Mouse (Mus musculus) lung, postnatal 0 days (tissue): Measurements from ENCODE around the gene Laptm4a. TPM values are rescaled to one million over a fixed set of nuclear protein-coding genes. Genes with fewer than 3 reads are reported as not detected.

Experiments used
- ATAC-seq: fragments of 200-750 bp; cut with Nextera tagmentation; 2 replicates; pipeline ENCODE4 v1.8.0; 2017; ENCODE audit warnings: moderate library complexity
- DNase-seq: peaks from one replicate; pipeline ENCODE4 v3.0.0-alpha.2; 2016; ENCODE audit warnings: low spot score
- H3K27ac ChIP-seq: fragments of 300-500 bp; sonication (generic); 2 replicates; pipeline ENCODE4 v1.5.1; 2014; ENCODE audit warnings: antibody characterized with exemption, mild to moderate bottlenecking, low read length, mixed read lengths
- H3K27me3 ChIP-seq: fragments of 300-500 bp; sonication (generic); replicated peaks from 2 replicates; pipeline ENCODE4 v1.6.1; 2014; ENCODE audit warnings: low read length, mixed read lengths; ENCODE audit not compliant: insufficient read depth
- H3K36me3 ChIP-seq: fragments of 300-500 bp; sonication (generic); 2 replicates; pipeline ENCODE4 v1.6.1; 2014; ENCODE audit warnings: low read length, mixed read lengths; ENCODE audit not compliant: insufficient read depth
- H3K4me1 ChIP-seq: fragments of 300-500 bp; sonication (generic); 2 replicates; pipeline ENCODE4 v1.6.1; 2014; ENCODE audit warnings: antibody characterized with exemption, low read depth, low read length, mixed read lengths; ENCODE audit not compliant: insufficient read depth
- H3K4me2 ChIP-seq: fragments of 300-500 bp; sonication (generic); replicated peaks from 2 replicates; pipeline ENCODE4 v1.6.1; 2014; ENCODE audit warnings: low read depth, mild to moderate bottlenecking, low read length, moderate library complexity, mixed read lengths
- H3K4me3 ChIP-seq: fragments of 300-500 bp; sonication (generic); 2 replicates; pipeline ENCODE4 v1.5.1; 2014; ENCODE audit warnings: low read depth, low read length
- H3K9ac ChIP-seq: fragments of 300-500 bp; sonication (generic); replicated peaks from 2 replicates; pipeline ENCODE4 v1.6.1; 2014; ENCODE audit warnings: low read depth, mild to moderate bottlenecking
- H3K9me3 ChIP-seq: fragments of 300-500 bp; sonication (generic); 2 replicates; pipeline ENCODE4 v1.6.1; 2016; ENCODE audit warnings: low read length, mixed read lengths
- CTCF ChIP-seq: IDR thresholded peaks from 2 replicates; pipeline ENCODE4 v1.5.1; 2016; ENCODE audit warnings: antibody characterized with exemption, mild to moderate bottlenecking
- EP300 ChIP-seq: IDR thresholded peaks from 2 replicates; pipeline ENCODE4 v1.6.1; 2016; ENCODE audit warnings: antibody characterized with exemption, mild to moderate bottlenecking, control low read depth
- WGBS: fragments of 180-500 bp; shearing (Covaris S2); extraction: QIAGEN DNeasy Blood & Tissue Kit; methylation state at CpG from one replicate; pipeline ENCODE4 v1.1.7; 2014; 5-methylcytosine and 5-hydroxymethylcytosine counted together
- polyA plus RNA-seq: library from polyadenylated mRNA; unstranded; fragments of >200 nt; fragmentation: Nextera tagmentation; extraction: Ambion mirVana; gene quantifications from 2 replicates; pipeline ENCODE4 v1.2.1, GENCODE M21; 2015

Laptm4a gene
- polyA plus RNA-seq, 1 experiment from 2014 or later, result 467 TPM

GRCm38 (mm10) chr12:8941131-8941615 is 19.7 kb downstream of the Laptm4a start:
- Histone ChIP-seq H3K4me1 (no peaks in the 10 kb centered on the region), H3K9ac (no peak overlapping the region), H3K4me3 (no peak overlapping the region), H3K27ac (no peak overlapping the region), H3K27me3 (no peaks in the 10 kb centered on the region), H3K9me3 (no peaks in the 10 kb centered on the region), H3K36me3 (peaks cover 9% of the 10 kb centered on the region), H3K4me2 (no peak overlapping the region)
- WGBS, result 67% methylated on average over 4 of the region's 4 CpGs
- no peak for ATAC-seq
- TF ChIP-seq EP300 (no peak), CTCF (no peak)
- DNase-seq, result no peak

- Histone ChIP-seq H3K27me3 (no peaks in the 10 kb centered on the region), H3K27ac (no peak overlapping the region), H3K4me1 (no peaks in the 10 kb centered on the region), H3K9me3 (no peaks in the 10 kb centered on the region), H3K4me2 (no peak overlapping the region), H3K4me3 (no peak overlapping the region), H3K36me3 (peaks cover 4% of the 10 kb centered on the region), H3K9ac (no peak overlapping the region)
- no peak for TF ChIP-seq CTCF
- TF ChIP-seq EP300, result no peak
- 45% methylated on average over 4 of the region's 4 CpGs for WGBS
- DNase-seq (no peak), ATAC-seq (no peak)
These were observed 20.4 kb downstream of the Laptm4a start for GRCm38 (mm10) chr12:8941699-8942392.

- no peaks in the 10 kb centered on the region for H3K27me3 ChIP-seq
- WGBS, result 28% methylated on average over 9 of the region's 9 CpGs
- peak overlapping the region; percentile 37; the same call in 1 of the 2 replicates for H3K9ac ChIP-seq
- H3K36me3 ChIP-seq, result no peaks in the 10 kb centered on the region
- H3K4me1 ChIP-seq, result peaks cover 11% of the 10 kb centered on the region; the same call in 1 of the 2 replicates
- ATAC-seq (no peak), DNase-seq (no peak)
- peak overlapping the region; percentile 30; the same call in 1 of the 2 replicates for H3K4me3 ChIP-seq
- TF ChIP-seq CTCF (no peak), EP300 (no peak)
- no peak overlapping the region for H3K27ac ChIP-seq
- H3K4me2 ChIP-seq, result peak overlapping the region; percentile 65
- H3K9me3 ChIP-seq, result no peaks in the 10 kb centered on the region
These were observed 25.7 kb downstream of the Laptm4a start for GRCm38 (mm10) chr12:8947163-8947562.

- Histone ChIP-seq H3K4me1 (peaks cover 11% of the 10 kb centered on the region; the same call in 1 of the 2 replicates), H3K4me2 (peak within 1 kb of the TSS; percentile 65), H3K27ac (no peak within 1 kb of the TSS), H3K27me3 (no peaks in the 10 kb centered on the region), H3K4me3 (peak within 1 kb of the TSS; percentile 30), H3K9me3 (no peaks in the 10 kb centered on the region), H3K9ac (peak within 1 kb of the TSS; percentile 37; the same call in 1 of the 2 replicates), H3K36me3 (no peaks in the 10 kb centered on the region)
- TF ChIP-seq EP300 (no peak), CTCF (peak; percentile 21; the same call in 1 of the 2 replicates)
- ATAC-seq (peak; percentile 93), DNase-seq (peak; percentile 84)
- 3% methylated on average over 42 of the region's 42 CpGs for WGBS
These were observed 26.4 kb downstream of the Laptm4a start, which contains the start of gene Matn3 for GRCm38 (mm10) chr12:8947714-8948464. Gene Matn3 (plus strand): TSS chr12:8947929.

- Histone ChIP-seq H3K4me3 (no peak overlapping the region), H3K4me1 (no peaks in the 10 kb centered on the region; the same call in 1 of the 2 replicates), H3K27me3 (no peaks in the 10 kb centered on the region), H3K9ac (no peak overlapping the region), H3K27ac (no peak overlapping the region), H3K9me3 (no peaks in the 10 kb centered on the region), H3K4me2 (no peak overlapping the region), H3K36me3 (no peaks in the 10 kb centered on the region)
- 86% methylated on average over 10 of the region's 10 CpGs for WGBS
- no peak for ATAC-seq
- no peak for DNase-seq
- no peak for TF ChIP-seq CTCF
- no peak for TF ChIP-seq EP300
These were observed 31.7 kb downstream of the Laptm4a start for GRCm38 (mm10) chr12:8953136-8953535.

- TF ChIP-seq CTCF (no peak), EP300 (peak; percentile 24; the same call in 1 of the 2 replicates)
- peak overlapping the region; percentile 88 for H3K27ac ChIP-seq
- no peak overlapping the region for H3K9ac ChIP-seq
- 51% methylated on average over 9 of the region's 9 CpGs for WGBS
- no peaks in the 10 kb centered on the region for H3K4me1 ChIP-seq
- peak; percentile 93 for ATAC-seq
- no peaks in the 10 kb centered on the region for H3K9me3 ChIP-seq
- peak; percentile 86 for DNase-seq
- no peaks in the 10 kb centered on the region for H3K36me3 ChIP-seq
- H3K4me3 ChIP-seq, result no peak overlapping the region
- H3K4me2 ChIP-seq, result no peak overlapping the region
- no peaks in the 10 kb centered on the region for H3K27me3 ChIP-seq
These were observed 32.7 kb downstream of the Laptm4a start for GRCm38 (mm10) chr12:8954161-8954561.
